Mouse (Mus musculus): Measurements from ENCODE around the gene Wwox.

Gene Wwox

DNA sequence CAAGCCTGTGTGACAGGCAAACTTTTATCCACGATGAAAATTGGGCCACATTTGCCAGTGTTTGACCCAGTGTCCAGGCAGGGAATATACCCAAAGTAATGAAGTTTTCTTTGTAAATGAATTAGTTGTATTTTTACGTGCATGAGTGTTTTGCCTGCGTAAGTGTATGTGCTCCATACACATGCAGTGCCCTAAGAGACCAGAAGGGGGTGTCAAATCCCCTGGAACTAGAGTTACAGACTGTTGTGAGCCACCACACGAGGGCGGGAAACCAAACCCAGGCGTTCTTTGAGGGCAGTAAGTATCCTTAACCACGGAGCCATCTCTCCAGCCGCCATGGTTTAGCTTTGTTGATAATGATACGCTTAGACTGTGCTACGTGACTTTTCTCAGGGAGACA is 755.9 kb downstream of the Wwox start:
- no peak for DNase-seq (ENCODE audit: inconsistent age in 2 of 2, low spot score in 1 of 2)

DNA sequence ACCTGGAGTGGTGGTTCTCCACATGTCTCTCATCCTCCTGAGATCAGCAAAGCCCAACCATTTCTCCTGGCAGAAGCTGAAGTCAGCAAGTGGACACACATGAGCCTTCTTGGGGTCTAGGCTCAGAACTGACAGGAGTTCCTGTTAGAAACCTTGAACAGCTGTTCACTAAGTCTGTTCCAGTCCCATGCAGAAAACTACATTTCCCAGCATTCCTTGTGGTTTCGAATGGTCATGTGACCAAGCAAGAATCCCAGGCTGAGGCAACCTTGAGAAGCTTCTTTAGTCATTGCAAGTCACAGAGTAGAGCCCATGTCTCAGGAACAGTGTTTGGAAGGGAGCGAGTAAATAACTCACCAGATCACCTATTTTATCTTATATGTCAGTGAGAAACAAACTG is 757.4 kb downstream of the Wwox start:
- DNase-seq (ENCODE audit: inconsistent age in 2 of 2, low spot score in 1 of 2) = peak; percentile 31 to 76

DNA sequence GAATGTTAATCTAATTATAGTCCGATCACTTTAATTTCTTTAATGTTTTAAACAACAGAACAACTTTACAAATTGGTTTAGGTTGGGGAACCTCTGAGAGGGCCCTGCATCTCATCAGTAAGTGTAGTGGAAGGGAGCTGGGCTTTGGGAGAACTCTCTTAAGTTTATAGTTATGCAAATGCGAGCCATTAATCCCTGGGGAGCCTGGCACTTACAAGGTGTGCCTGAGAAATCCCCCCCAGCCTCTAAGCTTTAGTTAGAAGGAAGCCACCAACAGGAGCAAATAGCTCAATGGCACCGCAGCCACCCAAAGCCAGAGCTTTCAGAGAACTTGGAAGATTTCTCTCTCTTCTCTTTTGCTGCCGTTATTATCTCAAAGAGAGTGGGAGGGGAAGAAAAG is 759.7 kb downstream of the Wwox start:
- no peak for DNase-seq (ENCODE audit: inconsistent age in 2 of 2, low spot score in 1 of 2)

DNA sequence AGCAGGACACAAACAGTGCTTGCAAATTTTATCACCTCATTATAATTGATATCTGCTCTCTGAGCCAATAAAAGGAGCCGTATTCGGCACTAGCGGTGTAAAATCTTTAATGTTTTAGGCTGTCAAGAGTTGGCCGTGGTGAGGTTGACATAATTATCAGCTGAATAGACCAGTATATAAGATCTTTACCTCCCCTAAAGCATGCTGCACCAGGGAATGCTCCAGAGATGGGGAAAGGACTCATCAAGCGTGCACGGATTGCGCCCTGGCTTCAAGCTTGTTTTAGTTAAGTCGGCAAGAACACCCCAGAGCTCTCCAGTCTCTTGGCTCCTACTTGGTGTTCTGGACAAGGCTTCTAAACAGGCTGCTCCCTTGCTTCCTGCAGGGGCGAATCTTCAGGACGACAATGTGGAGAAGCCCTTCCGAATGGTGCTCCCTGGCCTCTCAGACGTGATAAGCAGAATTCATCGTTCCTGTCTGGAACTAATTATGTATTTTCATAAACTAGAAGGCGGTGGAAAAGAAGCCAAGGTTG is 760.2 kb downstream of the Wwox start:
- no peak for DNase-seq (ENCODE audit: inconsistent age in 2 of 2, low spot score in 1 of 2)

DNA sequence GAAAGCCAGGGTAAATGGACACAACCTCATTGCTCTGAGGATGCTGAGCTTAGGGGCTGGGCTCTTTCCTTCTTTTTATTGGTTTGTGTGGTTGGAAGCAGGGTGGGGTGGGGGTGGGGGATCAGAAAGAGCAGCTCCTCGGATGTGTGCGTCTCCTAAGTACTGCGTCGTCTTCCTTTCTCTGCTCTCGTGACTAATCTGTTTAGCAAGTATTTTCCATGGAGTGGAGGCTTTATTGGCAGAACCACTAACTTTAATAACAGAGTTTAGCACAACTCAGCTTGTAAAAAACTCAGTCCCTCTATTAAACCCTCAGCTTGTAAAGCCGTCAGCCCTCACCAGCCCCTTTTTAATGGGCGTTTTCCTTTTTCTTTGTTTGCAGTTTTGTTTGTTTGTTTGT is 762.3 kb downstream of the Wwox start:
- DNase-seq (ENCODE audit: inconsistent age in 2 of 2, low spot score in 1 of 2) = no peak

DNA sequence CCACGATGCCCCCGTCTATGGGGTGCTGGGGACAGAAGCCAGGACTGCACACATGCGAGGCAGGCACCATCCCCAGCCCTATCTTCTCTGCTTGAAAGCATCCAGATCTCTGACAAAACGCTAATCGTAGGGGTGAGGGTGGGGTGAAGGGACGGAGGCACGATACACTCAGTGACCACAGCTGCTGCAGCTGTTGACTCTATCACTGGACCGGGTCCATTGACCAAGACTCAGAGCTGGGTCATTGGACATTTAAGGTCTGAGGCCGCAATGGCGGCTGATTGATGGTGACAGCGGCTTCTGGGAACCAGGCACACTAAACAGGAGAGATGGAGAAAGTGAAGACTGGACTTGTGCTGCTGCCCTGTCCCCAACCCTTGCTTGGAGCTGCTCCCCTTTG is 768.0 kb downstream of the Wwox start:
- no peak for DNase-seq (ENCODE audit: inconsistent age in 2 of 2, low spot score in 1 of 2)

DNA sequence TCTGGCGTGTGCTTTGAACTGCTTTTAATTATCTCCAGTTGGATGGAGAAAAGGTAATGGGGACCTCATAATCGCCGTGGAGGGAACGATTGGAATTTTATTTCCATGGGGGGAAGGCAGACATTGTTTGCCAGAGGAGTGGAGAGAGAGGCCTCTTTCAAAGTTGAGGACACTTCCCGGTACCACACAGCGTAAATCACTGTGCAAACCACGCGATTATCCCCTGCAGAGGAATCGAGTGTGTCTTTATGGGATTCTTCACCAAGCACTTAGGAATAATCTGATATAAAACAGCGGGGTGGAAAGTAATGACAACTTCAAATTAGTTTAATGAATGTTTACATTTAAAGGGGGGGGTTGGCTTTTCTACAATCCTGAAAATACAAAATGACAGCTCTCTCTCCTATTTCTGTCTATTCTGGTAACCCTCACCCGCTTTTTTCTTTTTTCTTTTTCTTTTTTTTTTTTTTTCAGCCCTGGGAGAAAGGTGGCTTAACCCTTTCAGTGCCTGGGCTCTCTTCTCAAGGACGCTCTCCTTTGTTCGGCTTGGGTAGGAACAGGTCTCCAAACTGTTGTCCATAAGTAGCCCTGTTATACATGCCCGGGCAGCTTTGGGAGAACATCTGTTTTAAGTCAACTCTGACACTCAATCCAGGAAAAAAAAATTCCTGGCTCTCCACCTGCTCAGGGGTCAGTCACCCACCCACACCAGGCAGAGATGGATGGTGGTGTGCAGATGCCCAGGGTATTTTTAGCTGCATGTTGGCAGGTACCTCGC is 769.1 kb downstream of the Wwox start:
- no peak for DNase-seq (ENCODE audit: inconsistent age in 2 of 2, low spot score in 1 of 2)

DNA sequence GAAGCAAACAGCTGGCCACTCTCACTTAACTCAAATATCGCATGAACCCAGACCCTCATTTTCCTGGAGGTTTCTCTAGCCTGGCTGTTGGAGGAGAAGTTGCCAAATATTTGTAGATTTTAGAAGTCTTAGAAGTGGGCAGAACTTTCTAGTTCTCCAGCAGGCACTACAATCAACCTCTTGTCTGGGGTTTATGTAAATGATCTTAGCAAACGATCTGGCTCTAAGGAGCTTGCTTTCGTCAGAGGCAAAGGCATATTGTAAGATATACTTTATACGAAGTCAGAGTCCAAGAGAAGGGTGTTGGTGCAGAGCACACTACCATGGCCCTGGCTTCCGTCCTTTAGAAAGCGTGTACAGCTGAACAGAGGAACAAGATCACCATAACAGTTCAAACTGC is 770.6 kb downstream of the Wwox start:
- DNase-seq (ENCODE audit: inconsistent age in 2 of 2, low spot score in 1 of 2) = no peak

DNA sequence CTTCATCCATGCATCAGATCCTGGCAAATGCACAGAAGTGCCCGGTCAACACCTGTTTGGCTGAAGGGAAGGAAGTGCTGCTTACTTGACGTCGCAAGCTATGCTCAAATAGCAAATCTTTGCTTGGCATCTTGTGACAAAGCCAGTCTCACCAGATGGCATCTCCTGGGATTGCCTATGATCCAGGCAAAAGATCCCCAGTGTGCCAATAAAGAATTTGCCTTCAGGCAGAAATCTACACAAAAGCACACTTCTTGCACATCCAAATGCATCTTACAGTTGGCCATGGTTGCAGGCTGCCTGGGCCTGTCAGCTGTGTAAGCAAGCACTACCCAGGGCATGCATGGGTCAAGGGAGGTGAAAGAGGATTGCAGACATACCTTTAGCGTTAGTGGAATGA is 773.7 kb downstream of the Wwox start:
- DNase-seq (ENCODE audit: inconsistent age in 2 of 2, low spot score in 1 of 2) = no peak

DNA sequence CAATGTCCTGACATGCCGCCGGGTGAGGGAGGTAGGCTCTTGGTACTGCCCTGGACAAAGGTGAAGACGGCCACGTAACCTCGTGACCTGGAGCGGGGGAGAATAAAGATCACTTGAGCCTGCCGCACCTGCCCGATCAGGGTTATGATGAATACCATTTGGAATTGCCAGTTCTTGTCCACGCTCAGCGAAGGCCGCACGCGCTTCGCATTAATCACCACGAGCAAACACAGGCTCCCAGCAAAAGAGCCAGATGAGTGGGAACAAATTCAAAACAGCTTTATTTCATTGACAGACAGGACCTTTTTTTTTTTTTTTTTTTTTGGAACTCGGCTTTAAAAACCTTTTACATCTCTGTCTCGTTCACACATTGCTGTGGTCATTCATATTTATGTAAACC is 775.4 kb downstream of the Wwox start:
- no peak for DNase-seq (ENCODE audit: inconsistent age in 2 of 2, low spot score in 1 of 2)

DNA sequence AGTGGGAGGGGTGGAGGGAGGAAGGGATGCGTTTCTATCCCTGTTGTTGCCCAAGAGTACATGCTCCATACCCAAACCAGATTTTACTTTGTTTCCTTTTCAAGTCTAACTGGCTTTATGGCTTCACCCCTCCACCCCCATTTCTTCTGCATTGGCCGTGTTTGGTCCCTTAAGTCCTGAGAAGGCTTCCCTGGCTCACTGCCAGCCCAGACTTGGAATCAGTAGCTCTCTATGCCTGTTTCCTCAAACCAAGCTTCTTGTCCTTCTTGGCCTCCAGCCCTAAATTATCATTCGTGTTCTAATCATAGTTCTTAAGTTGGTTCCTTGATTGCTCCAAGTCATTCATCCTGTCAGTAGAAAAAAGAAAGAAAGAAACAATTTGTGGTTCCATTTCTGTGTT is 777.3 kb downstream of the Wwox start:
- no peak for DNase-seq (ENCODE audit: inconsistent age in 2 of 2, low spot score in 1 of 2)

DNA sequence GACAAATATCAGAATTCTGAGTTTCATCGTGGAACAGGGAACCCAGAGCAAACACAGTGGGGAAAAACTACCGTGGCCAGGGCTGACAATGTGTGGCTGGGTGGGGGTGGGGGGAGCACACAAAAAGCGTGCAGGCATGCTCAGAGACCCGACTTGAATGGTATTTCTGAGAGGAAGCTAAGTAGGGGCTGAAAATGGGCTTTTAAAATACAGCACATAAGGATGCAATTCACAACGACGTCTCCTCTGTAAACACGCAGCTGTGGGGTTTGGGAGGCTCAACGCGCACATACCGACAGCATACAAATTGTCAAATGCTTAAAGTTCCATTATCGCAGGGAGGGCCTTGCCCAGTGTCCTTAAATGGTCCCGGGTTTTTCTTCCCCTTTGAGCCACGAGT is 783.1 kb downstream of the Wwox start:
- no peak for DNase-seq (ENCODE audit: inconsistent age in 2 of 2, low spot score in 1 of 2)

DNA sequence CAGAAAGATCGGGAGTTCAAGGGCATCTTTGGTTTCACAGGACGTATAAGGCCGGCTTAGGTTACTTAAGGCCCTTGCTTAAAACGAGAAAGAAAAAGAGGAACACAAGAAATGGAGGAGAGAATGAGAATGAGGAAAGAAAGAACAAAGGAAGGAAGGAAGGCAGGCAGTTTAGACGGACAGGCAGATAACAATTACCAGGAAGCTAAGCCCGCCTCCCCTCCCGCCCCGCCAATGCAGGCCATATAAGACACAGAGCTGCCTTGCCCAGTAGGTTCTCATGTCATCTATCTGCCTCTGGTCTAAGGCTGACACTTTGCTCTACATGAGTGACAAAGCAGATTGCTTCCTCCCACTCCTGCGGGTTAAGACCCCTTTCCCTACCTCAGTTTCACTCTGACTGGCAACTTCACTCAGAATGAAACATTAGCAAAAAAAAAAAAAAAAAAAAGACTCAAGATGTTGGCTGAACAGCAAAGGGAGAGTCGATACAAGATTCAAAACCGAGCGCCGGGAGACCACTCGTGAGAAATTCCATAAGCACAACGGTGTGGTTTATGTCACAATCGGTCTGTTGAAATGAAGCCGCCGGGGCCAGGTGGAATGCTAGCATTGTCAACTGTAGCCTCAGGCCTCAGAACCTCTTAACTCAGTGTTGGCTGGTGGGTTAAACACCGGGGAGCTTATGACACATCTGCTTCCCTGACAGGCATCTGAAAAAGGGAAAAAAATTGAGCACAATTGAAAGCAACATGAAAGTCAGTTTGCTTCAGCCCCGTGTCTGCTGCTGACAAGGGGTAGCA is 787.5 kb downstream of the Wwox start:
- DNase-seq (ENCODE audit: inconsistent age in 2 of 2, low spot score in 1 of 2) = no peak

DNA sequence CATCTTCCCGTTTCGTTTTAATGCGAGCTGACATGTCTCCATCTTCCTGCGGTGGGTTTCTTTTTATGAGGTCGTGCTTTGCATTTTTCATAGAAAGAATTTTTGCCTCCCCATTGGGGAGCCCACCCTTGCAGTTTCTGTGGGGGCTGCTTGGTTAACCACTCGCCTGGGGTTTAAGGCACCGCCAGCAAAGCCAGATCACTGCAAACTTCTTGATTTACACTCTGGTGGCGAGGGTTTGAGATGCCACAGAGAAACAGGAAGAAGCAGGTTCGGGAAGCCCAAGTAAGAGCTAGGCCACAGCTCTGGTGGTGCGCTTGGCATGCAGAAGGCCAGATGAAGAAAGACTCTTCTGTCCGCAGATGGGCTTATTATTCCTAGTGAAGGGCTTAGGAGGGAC is 789.4 kb downstream of the Wwox start:
- DNase-seq (ENCODE audit: inconsistent age in 2 of 2, low spot score in 1 of 2) = no peak

DNA sequence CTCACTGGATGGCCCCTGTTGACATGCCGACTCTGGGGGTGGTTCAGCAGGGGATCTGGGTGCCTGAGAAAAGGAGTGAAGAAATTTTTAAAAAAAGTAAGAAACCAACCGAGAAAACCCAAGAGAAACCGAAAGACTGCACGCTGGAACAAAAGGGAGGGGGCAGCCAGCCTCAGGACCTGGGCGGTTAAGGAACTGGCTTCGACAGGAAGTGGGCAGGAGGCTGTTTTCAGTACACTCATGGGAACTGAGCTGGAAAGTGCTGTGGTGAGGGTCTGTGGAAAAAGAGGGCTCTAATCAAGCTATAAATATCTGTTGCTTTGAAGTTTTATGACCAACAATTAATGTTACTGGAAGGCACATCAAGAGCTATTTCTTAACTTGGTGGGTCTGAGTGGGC is 794.6 kb downstream of the Wwox start:
- no peak for DNase-seq (ENCODE audit: inconsistent age in 2 of 2, low spot score in 1 of 2)

DNA sequence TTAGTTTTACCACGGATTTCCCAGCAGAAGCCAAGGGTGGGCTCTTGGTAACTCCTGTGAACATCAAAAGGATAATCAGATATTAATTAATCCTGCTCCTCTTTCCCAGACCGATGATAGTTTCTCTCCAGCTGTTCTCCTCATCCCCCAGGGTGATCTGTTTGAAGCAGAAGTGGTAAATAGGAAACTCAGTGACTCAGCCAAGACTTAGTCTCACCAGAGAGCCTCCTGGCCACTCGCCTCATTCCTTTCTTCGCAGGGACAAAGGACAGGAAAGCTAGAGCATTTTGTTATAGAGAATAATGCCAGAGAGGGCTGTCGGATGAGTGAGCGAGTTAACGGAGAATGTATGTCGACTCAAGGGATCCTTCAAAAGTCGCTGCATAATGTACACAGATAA is 798.1 kb downstream of the Wwox start:
- no peak for DNase-seq (ENCODE audit: inconsistent age in 2 of 2, low spot score in 1 of 2)

DNA sequence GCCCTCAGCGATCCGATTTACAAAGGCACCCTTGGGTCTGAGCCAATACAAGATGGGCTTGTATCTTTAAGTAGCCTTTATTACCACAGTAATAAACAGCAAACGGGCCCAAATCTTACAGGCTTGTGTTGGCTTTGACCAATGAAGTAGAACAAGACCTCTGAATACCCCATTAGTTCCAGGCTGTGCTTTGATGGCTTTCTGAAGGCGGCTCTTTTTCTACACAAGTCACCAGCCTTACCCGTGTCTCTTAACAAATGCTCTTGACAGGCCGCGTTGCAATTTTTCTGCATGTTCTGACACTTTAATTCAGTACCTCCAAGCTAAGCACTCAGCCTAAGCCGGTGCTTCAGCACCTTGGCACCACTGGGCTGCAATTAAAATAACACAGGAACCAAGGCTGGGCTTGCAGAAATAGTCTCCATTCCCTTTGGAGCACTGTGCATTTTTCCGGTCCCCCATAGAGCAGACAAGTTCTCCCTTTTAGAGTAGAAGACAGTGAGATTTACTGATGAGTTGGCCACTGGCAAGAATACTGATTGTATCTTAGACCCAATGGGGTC is 804.1 kb downstream of the Wwox start:
- no peak for DNase-seq (ENCODE audit: inconsistent age in 2 of 2, low spot score in 1 of 2)

DNA sequence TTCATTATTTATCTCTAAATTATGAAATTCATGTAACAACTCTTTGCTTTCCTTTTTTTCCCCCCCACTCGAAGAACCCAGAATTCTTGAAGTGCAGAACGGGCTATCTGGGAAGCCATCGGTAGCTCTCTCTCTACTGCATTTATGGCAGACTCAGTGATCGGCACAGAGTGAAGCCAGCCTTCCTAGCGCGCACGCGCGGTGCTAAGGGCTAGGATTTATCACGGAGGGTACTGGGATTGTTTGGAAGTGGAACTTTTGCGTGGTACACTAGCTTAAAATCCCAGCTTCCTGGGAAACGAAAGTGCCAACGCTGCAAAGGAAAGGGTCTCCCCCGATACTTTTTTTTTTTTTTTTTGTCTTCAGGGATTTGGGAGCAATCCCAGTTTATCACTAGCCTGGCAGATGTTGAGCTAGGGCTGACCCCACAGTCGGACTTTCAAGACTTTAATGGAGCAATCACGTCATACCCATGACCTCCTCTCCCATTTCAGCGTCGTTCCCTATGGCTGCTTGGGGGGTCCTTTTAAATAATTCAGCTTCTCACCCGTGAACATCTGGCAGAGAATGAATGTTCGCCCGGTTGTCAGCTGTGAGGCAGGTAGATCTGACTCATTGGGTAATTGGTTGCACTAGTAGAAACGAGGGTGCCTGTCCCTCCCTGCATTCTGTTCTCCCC is 810.4 kb downstream of the Wwox start:
- DNase-seq (ENCODE audit: inconsistent age in 2 of 2, low spot score in 1 of 2) = peak; percentile 38 to 56

DNA sequence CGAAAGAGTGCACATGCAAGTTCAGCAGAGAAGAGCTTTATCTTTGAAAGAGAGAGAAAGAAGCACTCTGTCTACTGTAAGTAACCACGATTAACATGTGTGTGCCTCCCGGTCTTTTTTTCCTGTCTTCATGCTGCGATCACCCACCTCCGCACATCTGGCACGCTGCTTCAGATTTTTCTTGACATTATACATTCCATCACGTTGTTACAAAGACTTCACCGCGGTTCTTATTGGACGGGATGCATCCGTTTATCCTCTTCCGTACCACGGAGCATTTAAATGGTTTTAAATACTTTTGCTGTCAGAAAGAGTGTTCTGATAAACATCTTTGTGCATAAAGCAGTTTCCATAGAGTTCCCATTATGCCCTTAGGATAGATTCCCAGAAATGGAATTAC is 816.1 kb downstream of the Wwox start:
- no peak for DNase-seq (ENCODE audit: inconsistent age in 2 of 2, low spot score in 1 of 2)

DNA sequence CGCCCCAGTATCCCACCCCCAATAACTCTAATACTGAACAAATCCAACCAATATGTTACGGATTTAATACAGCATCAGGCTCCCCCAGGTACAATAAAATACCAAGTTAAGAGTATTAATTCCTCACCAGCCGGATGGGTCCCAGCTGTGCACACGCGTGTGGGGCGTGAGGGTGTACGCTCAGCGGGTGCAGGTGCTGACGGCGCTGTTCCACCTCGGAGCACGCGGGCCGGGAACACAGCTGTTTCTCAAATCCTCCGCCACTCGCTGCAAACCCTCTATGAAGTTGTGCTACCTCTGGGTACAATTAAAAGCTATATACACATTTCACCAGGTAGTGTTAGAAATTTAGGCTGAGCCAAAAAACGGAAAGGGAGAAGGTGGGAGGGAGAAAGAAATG is 818.0 kb downstream of the Wwox start:
- no peak for DNase-seq (ENCODE audit: inconsistent age in 2 of 2, low spot score in 1 of 2)

DNA sequence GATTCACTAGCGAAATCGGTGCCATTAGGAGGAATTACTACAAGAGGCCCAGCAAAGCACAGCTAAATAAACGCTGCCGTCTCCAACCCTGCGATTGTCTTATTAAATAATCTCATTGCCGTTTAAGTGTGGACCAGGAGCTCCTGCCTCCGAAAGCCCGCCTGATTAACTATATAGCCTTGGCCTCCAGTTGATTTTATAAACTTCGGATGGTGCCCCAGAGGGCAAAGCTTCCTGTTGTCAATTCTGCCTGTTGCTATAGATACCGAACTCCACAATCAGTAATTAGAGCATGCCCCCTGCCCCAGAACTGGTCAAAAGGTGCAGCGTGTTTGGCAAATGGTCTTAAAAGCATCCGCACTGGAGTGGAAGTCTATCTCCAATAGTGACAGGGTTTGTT is 820.4 kb downstream of the Wwox start:
- no peak for DNase-seq (ENCODE audit: inconsistent age in 2 of 2, low spot score in 1 of 2)

DNA sequence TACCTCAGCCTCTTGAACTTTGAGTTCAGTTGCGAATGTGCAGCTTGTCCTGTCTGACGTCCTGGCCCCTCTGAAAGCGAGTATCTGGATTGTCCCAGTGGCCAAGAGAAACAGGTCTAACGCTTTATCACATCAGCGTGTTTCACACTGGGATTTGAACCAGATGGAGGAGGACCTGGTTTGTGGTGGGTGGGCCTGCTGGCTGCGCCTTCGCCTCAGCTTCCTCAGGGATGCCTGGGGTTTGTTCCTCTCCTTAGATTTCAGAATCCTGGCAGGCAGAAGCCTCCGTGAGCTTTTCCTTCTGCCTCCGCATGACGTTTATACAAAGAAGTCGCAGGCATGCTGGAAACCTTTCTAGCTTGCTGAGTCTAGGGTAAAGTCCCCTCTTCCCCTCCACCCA is 827.7 kb downstream of the Wwox start:
- DNase-seq (ENCODE audit: inconsistent age in 2 of 2, low spot score in 1 of 2) = no peak

Measured in adrenal gland, adult (tissue).